ENCODE assay signal across 13 mouse cellular contexts in genomic region chr10:127652906-127653638, GRCm38 (mm10). TPM values are rescaled to one million over a fixed set of nuclear protein-coding genes. Genes with fewer than 3 reads are reported as not detected.
DNase-seq lines count a peak whose midpoint lies in the region; ATAC-seq and TF ChIP-seq lines count a peak whose summit lies in the region.
"Had no signal": no experiment of that assay in that cellular context is flagged by ENCODE, and none has a peak within 500 bp of the region (broad histone marks: within the 10 kb centered on the region; RNA-seq: fewer than 3 reads in every experiment).

No protein-coding gene starts in this region.

- H3K4me3 ChIP-seq in kidney, embryonic 14.5 days (ENCODE audit: low read length), result no peak overlapping the region
- H3K4me3 ChIP-seq in G1E (ENCODE audit: low read depth, low read length), result peak overlapping the region; percentile 49; the same call in 1 of the 2 replicates
- H3K4me3 ChIP-seq in hindbrain, embryonic 13.5 days, result no peak overlapping the region; the same call in 1 of the 2 replicates
- H3K4me3 ChIP-seq: embryonic facial prominence, embryonic 12.5 days; heart, embryonic 15.5 days had no signal

- DNase-seq in kidney, adult 18-20 months, result no peak
- DNase-seq in G1E (ENCODE audit: low spot score), result no peak
- peak; percentile 40 for DNase-seq in lung, postnatal 10 days
- no peak for DNase-seq in cerebellum, postnatal 14 days
- no peak for DNase-seq in thymus, postnatal 36 days
- DNase-seq in urinary bladder, postnatal 14 days (ENCODE audit: low spot score), result no peak
- DNase-seq: layer of hippocampus, postnatal 36 days; right cerebral cortex, adult 18-20 months; thymus, postnatal 25 days had no signal

- peak overlapping the region; percentile 37; the same call in 1 of the 2 replicates for H3K27ac ChIP-seq in kidney, embryonic 14.5 days (ENCODE audit: low read depth, low read length)
- H3K27ac ChIP-seq in hindbrain, embryonic 13.5 days, result no peak overlapping the region
- H3K27ac ChIP-seq: embryonic facial prominence, embryonic 12.5 days; heart, embryonic 15.5 days had no signal

- WGBS in kidney, embryonic 14.5 days, result 48% methylated on average over 21 of the region's 21 CpGs
- WGBS in hindbrain, embryonic 13.5 days, result 54% methylated on average over 21 of the region's 21 CpGs

- peaks cover 1% of the 10 kb centered on the region; the same call in 1 of the 2 replicates for H3K4me1 ChIP-seq in kidney, embryonic 14.5 days (ENCODE audit: control insufficient read depth, insufficient read depth, low read length)
- H3K4me1 ChIP-seq in G1E (ENCODE audit: insufficient read depth, low read depth, low read length), result peaks cover 40% of the 10 kb centered on the region
- no peaks in the 10 kb centered on the region for H3K4me1 ChIP-seq in hindbrain, embryonic 13.5 days (replicated peaks)
- H3K4me1 ChIP-seq: heart, embryonic 15.5 days had no signal

- no peaks in the 10 kb centered on the region for H3K27me3 ChIP-seq in kidney, embryonic 14.5 days (ENCODE audit: control insufficient read depth, insufficient read depth, low read length)
- H3K27me3 ChIP-seq in G1E (ENCODE audit: insufficient read depth, low read length), result no peaks in the 10 kb centered on the region
- 0 out of 2 replicates have a peak, but pooled peaks cover 5% of the 10 kb centered on the region for H3K27me3 ChIP-seq in hindbrain, embryonic 13.5 days
- H3K27me3 ChIP-seq: embryonic facial prominence, embryonic 12.5 days; heart, embryonic 15.5 days had no signal

- TF ChIP-seq CTCF in G1E (IDR thresholded peaks at IDR 0.05; ENCODE audit: low read depth, low read length), result no peak

- peak overlapping the region; percentile 21 for H3K4me2 ChIP-seq in kidney, embryonic 14.5 days (replicated peaks; ENCODE audit: low read depth, low read length)
- H3K4me2 ChIP-seq in hindbrain, embryonic 13.5 days, result peak overlapping the region; percentile 22; the same call in 1 of the 2 replicates
- H3K4me2 ChIP-seq: embryonic facial prominence, embryonic 12.5 days; heart, embryonic 15.5 days had no signal

- H3K9ac ChIP-seq in kidney, embryonic 14.5 days (ENCODE audit: low read depth, low read length), result no peak overlapping the region
- no peak overlapping the region for H3K9ac ChIP-seq in hindbrain, embryonic 13.5 days
- H3K9ac ChIP-seq: embryonic facial prominence, embryonic 12.5 days; heart, embryonic 15.5 days had no signal

- peaks cover 17% of the 10 kb centered on the region for H3K36me3 ChIP-seq in kidney, embryonic 14.5 days (ENCODE audit: control insufficient read depth, insufficient read depth, low read length)
- H3K36me3 ChIP-seq in G1E (replicated peaks), result peaks cover 93% of the 10 kb centered on the region
- no peaks in the 10 kb centered on the region for H3K36me3 ChIP-seq in hindbrain, embryonic 13.5 days

- no peaks in the 10 kb centered on the region for H3K9me3 ChIP-seq in kidney, embryonic 14.5 days (ENCODE audit: control insufficient read depth, low read length)
- no peaks in the 10 kb centered on the region for H3K9me3 ChIP-seq in G1E (replicated peaks)
- H3K9me3 ChIP-seq in hindbrain, embryonic 13.5 days, result no peaks in the 10 kb centered on the region
- H3K9me3 ChIP-seq: embryonic facial prominence, embryonic 12.5 days; heart, embryonic 15.5 days had no signal

- peak; percentile 56 for ATAC-seq in kidney, embryonic 14.5 days (ENCODE audit: low FRiP score, low TSS enrichment)
- ATAC-seq in G1E (ENCODE audit: extremely low read depth, insufficient number of reproducible peaks, low FRiP score, poor library complexity, severe bottlenecking), result no peak
- no peak for ATAC-seq in hindbrain, embryonic 13.5 days (ENCODE audit: low FRiP score)

RNA-seq across cellular contexts. Expression of gene Stat6, which starts 10.3 kb away (rescaled TPM):
- 14.0 and 18.9 TPM in 2 replicates for polyA plus RNA-seq in kidney, embryonic 14.5 days (2014; fragmentation: Nextera tagmentation; extraction: Ambion mirVana)
- total RNA-seq in G1E (2014; fragmentation: Nextera tagmentation) (44.0 and 55.0 TPM in 2 replicates), G1E (2017) (84.0 and 90.5 TPM in 2 replicates)
- polyA plus RNA-seq in G1E (2012), result 65.5 and 69.5 TPM in 2 replicates
- 4.9 and 5.0 TPM in 2 replicates for polyA plus RNA-seq in hindbrain, embryonic 13.5 days (2015; fragmentation: Nextera tagmentation; extraction: Ambion mirVana)

RNA-seq across cellular contexts. Expression of gene Nemp1, which starts 13.6 kb away (rescaled TPM):
- 7.6 and 12.4 TPM in 2 replicates for polyA plus RNA-seq in kidney, embryonic 14.5 days (2014; fragmentation: Nextera tagmentation; extraction: Ambion mirVana)
- 41.9 and 57.6 TPM in 2 replicates for total RNA-seq in G1E (2014; fragmentation: Nextera tagmentation)
- 36.2 and 40.4 TPM in 2 replicates for total RNA-seq in G1E (2017)
- 5.5 and 5.6 TPM in 2 replicates for polyA plus RNA-seq in G1E (2012)
- polyA plus RNA-seq in hindbrain, embryonic 13.5 days (2015; fragmentation: Nextera tagmentation; extraction: Ambion mirVana), result 3.9 and 4.0 TPM in 2 replicates

RNA-seq across cellular contexts. Expression of gene Nab2, which starts 15.3 kb away (rescaled TPM):
- 19.0 and 19.8 TPM in 2 replicates for polyA plus RNA-seq in kidney, embryonic 14.5 days (2014; fragmentation: Nextera tagmentation; extraction: Ambion mirVana)
- total RNA-seq in G1E (2014; fragmentation: Nextera tagmentation), result 28.6 and 31.6 TPM in 2 replicates
- 41.0 and 41.8 TPM in 2 replicates for total RNA-seq in G1E (2017)
- polyA plus RNA-seq in G1E (2012), result 92.3 and 106 TPM in 2 replicates
- 2.3 and 3.3 TPM in 2 replicates for polyA plus RNA-seq in hindbrain, embryonic 13.5 days (2015; fragmentation: Nextera tagmentation; extraction: Ambion mirVana)

RNA-seq across cellular contexts. Expression of gene Lrp1, which starts 32.1 kb away (rescaled TPM):
- 44.2 and 54.9 TPM in 2 replicates for polyA plus RNA-seq in kidney, embryonic 14.5 days (2014; fragmentation: Nextera tagmentation; extraction: Ambion mirVana)
- total RNA-seq in G1E (2014; fragmentation: Nextera tagmentation) (0.30 TPM in 1 of 2 replicates, not detected in the other), G1E (2017) (0.06 and 0.27 TPM in 2 replicates)
- 0.67 and 0.86 TPM in 2 replicates for polyA plus RNA-seq in G1E (2012)
- 101 and 108 TPM in 2 replicates for polyA plus RNA-seq in hindbrain, embryonic 13.5 days (2015; fragmentation: Nextera tagmentation; extraction: Ambion mirVana)

RNA-seq across cellular contexts. Expression of gene Myo1a, which starts 51.9 kb away (rescaled TPM):
- polyA plus RNA-seq in kidney, embryonic 14.5 days (2014; fragmentation: Nextera tagmentation; extraction: Ambion mirVana), result 0.20 and 0.45 TPM in 2 replicates
- total RNA-seq in G1E (2014; fragmentation: Nextera tagmentation) (0.23 and 3.1 TPM in 2 replicates), G1E (2017) (0.16 and 0.23 TPM in 2 replicates)
- polyA plus RNA-seq in G1E (2012), result 0.09 TPM in 1 of 2 replicates, not detected in the other
- 0.43 and 0.74 TPM in 2 replicates for polyA plus RNA-seq in hindbrain, embryonic 13.5 days (2015; fragmentation: Nextera tagmentation; extraction: Ambion mirVana)
